Mouse (Mus musculus): Measurements from ENCODE around the gene Scrt2. TPM values are rescaled to one million over a fixed set of nuclear protein-coding genes. Genes with fewer than 3 reads are reported as not detected.

Gene Scrt2
- polyA plus RNA-seq (2014; fragmentation: Illumina TruSeq; extraction: RNeasy Lipid Tissue Mini Kit (QIAGEN cat#74804); ENCODE audit: low read depth, low replicate concordance) = not detected

GRCm38 (mm10) chr2:152080685-152081541 is at the start of gene Scrt2:
Scrt2 (plus strand) TSS chr2:152081529.

GRCm38 (mm10) chr2:152105318-152106224 is 24.2 kb downstream of the Scrt2 start, which contains the start of gene Srxn1:
Srxn1 (plus strand) TSS chr2:152105516.

GRCm38 (mm10) chr2:152143279-152144157 is 62.2 kb downstream of the Scrt2 start, which contains the start of gene Tcf15:
Tcf15 (plus strand) TSS chr2:152143561.

Other genes with a start within 250 kb of the Scrt2 start
- not detected for gene Rspo4, start 238.6 kb upstream of the Scrt2 start, polyA plus RNA-seq (2014; fragmentation: Illumina TruSeq; extraction: RNeasy Lipid Tissue Mini Kit (QIAGEN cat#74804); ENCODE audit: low read depth, low replicate concordance)
- gene Angpt4, start 170.3 kb upstream of the Scrt2 start, polyA plus RNA-seq (2014; fragmentation: Illumina TruSeq; extraction: RNeasy Lipid Tissue Mini Kit (QIAGEN cat#74804); ENCODE audit: low read depth, low replicate concordance) = not detected
- gene Fam110a, start 101.3 kb upstream of the Scrt2 start, polyA plus RNA-seq (2014; fragmentation: Illumina TruSeq; extraction: RNeasy Lipid Tissue Mini Kit (QIAGEN cat#74804); ENCODE audit: low read depth, low replicate concordance) = 0.36 TPM
- gene Slc52a3, start 85.0 kb upstream of the Scrt2 start, polyA plus RNA-seq (2014; fragmentation: Illumina TruSeq; extraction: RNeasy Lipid Tissue Mini Kit (QIAGEN cat#74804); ENCODE audit: low read depth, low replicate concordance) = 5.3 TPM
- 39.5 TPM for gene Srxn1, start 24.0 kb downstream of the Scrt2 start, polyA plus RNA-seq (2014; fragmentation: Illumina TruSeq; extraction: RNeasy Lipid Tissue Mini Kit (QIAGEN cat#74804); ENCODE audit: low read depth, low replicate concordance)
- not detected for gene Tcf15, start 62.0 kb downstream of the Scrt2 start, polyA plus RNA-seq (2014; fragmentation: Illumina TruSeq; extraction: RNeasy Lipid Tissue Mini Kit (QIAGEN cat#74804); ENCODE audit: low read depth, low replicate concordance)
- 145 TPM for gene Csnk2a1, start 145.3 kb downstream of the Scrt2 start, polyA plus RNA-seq (2014; fragmentation: Illumina TruSeq; extraction: RNeasy Lipid Tissue Mini Kit (QIAGEN cat#74804); ENCODE audit: low read depth, low replicate concordance)
- 22.4 TPM for gene Tbc1d20, start 212.3 kb downstream of the Scrt2 start, polyA plus RNA-seq (2014; fragmentation: Illumina TruSeq; extraction: RNeasy Lipid Tissue Mini Kit (QIAGEN cat#74804); ENCODE audit: low read depth, low replicate concordance)

Data from kidney, adult 10 weeks (tissue).